Mouse (Mus musculus) spleen, adult 12 weeks (tissue): ENCODE results near the gene Josd2.

ENCODE experiments used
- DNase-seq: peaks from one replicate; pipeline ENCODE4 v3.0.0; 2022; ENCODE audit warnings: low spot score

Josd2 gene

GRCm38 (mm10) chr7:44472558-44472885 is 4.7 kb downstream of the Josd2 start:
- no peak for DNase-seq

- DNase-seq = no peak
Measured at GRCm38 (mm10) chr7:44472961-44473646, 5.3 kb downstream of the Josd2 start.

DNA sequence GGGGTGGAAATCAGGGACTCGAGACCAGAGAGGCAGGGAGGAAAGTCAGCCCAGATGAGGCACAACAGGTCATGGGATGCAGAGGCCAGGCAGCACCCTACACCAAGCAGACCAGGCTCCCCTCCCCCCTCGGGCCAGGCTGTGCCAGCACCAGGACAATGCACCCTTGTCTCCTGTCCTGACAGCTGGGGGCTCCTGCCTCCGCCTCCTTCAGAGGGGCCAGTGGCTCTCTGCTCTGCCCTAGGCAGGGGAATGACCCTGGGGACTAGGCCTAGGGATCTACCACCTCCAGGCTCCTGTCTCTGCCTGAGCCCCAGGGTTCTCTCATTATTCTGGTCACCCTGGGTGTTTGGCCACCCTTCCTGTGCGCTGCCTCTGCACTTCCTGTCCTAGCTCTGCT is 6.6 kb downstream of the Josd2 start:
- no peak for DNase-seq

DNA sequence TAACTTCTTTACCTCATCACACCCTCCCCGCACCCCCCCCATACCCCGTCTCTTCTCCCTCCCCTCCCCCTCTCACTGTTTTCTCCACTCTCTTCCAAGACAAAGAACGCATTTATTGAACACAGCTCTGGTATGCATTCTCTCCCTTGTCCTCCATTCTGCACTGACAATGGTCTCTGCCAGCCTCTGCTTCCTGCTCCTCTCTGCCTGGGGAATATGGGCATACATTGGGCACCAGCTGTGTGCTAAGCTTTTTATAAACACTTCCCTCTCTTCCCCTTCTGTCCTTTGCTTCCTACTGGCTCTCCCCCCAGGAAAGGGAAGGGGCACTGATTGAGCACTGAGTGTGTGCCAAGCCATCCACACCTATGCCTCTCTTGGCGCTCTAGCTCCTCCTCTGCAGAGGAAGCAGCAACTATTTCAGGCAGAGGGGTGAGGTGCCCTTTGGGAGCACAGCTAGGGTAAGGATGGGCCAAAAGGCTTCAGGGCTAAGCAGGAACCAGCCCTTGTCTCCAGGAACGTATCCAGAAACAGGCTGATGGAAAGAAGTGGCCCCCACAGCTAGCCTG is 7.3 kb downstream of the Josd2 start:
- no peak for DNase-seq

DNA sequence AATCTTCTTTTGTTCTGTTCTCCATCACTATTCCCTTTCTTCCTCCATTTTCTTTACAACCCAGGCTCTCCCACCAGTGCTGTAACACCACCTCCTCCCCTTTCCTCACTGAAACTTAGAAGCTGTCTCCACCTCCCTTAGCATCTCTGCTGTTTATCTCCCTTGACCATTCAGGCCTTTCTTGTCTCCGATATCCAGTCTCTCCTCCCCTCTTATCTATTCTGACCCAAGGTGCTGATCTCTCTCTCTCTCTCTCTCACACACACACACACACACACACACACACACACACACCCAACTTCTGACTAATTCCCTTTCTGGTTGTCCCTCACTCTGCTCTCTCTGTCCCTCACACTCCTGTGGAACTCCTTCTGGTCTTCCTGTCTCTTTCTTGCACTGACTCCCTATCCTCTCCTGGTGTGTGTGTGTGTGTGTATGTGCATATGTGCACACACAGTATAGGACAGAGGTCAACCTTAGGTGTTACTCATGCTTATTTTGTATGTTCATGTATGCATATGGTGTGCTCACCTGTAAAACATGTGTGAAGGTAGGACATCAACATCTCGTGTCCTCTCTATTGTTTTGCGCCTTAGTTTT is 15.2 kb downstream of the Josd2 start:
- no peak for DNase-seq

DNA sequence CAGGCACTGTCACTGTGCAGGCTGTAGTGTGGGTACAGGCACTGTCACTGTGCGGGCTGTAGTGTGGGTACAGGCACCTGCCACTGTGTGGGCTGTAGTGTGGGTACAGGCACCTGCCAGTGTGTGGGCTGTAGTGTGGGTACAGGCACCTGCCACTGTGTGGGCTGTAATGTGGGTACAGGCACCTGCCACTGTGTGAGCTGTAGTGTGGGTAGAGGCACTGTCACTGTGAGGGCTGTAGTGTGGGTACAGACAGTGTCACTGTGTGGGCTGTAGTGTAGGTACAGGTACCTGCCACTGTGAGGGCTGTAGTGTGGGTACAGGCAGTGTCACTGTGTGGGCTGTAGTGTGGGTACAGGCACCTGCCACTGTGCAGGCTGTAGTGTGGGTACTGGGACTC is 16.3 kb downstream of the Josd2 start:
- no peak for DNase-seq

DNA sequence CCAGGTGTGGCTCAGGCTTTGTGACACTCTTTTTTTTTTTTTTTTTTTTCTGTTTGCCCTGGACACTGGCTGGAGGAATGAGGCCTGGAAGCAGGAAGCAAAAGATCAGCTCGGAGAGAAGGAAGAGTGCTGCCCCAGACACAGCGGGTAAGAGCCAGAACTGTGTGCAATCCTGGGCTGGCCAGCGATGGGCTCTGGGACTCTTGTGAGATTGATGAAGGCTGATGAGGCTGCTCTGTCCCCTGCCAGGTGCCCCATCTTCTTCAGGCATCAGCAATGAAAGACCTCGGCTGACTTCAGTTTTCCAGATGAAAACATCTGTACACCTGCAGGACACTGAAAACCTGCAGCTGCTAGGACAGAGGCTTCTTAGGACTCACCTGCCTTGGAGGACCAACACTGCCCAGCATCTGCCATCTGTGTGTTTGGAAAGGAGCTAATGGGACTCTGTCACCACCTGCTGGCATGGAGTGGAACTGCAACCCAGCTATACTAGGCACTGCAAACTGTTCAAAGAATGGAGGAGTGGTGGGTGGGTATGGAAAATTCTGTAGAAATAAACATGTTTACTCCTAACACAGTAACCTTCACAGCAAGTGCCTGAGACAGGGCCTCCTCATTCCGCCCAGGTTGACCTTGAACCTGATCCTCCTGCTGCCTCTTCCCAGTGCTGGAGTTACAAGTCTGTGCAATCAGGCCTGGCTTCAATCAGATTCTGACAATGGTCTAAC is 17.2 kb downstream of the Josd2 start:
- peak; percentile 74 for DNase-seq

DNA sequence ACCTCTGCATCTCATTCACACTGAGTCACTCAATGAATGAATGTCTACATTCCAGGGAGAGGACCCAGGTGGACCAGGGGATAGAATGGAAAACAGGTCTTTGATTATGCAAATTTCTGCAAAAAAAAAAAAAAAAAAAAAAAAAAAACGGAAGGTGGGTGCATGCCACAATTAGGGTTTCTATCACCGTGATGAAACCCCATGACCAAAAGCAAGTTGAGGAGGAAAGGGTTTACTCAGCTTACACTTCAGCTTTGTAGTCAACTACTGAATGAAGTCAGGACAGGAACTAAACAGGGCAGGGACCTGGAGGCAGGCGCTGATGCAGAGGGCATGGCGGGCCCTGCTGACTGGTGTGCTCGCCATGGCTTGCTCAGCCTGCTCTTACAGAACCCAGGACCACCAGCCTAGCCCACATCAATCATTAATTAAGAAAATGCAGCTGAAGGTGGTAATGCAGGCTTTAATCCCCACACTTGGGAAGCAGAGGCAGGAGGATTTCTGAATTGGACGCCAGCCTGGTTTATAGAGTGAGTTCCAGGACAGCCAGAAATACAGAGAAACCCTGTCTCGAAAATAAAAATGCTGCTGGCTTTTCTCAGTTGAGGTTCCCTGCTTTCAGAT is 17.9 kb downstream of the Josd2 start:
- DNase-seq = no peak

- no peak for DNase-seq
Measured at GRCm38 (mm10) chr7:44486927-44487575, 19.3 kb downstream of the Josd2 start.

DNA sequence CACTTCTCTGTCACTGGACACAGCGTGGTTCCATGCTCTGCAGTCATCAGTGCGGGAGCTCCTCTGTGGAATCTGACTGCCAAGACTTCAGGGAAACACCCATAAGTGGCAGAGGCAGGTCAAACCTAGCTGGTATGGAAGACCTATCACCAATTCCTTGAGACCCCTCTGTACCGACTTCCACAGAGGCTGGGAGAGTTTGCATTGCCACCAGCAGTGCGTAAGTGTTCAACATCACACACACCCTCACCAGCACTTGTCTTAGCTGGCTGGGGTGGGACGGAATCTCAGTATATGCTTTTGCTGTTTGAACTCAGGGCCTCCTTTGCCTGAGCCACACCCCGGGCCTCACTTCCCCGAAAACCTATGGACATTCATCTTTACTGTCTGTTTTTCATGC is 20.2 kb downstream of the Josd2 start:
- no peak for DNase-seq

- no peak for DNase-seq
Measured at GRCm38 (mm10) chr7:44488545-44488944, 20.8 kb downstream of the Josd2 start.

DNA sequence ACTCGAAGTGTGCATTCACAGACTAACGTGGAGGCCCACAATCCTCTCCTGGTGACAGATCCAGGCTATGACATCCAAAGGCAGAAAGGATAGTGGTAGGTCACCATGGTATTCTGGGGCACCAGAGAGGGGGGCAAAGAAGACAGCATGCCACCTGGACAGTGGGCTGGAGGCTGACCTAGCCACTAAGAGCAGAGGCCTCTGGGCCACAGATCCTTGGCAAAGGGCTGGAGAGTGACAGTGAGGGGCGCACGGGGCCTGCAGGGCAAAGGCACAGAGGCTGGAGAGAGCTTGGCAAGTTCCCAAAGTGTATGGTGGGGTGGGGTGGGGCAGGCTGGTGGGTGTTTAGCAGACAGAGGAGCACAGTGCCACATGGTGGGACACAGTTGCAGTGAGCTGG is 22.5 kb downstream of the Josd2 start:
- DNase-seq = no peak

DNA sequence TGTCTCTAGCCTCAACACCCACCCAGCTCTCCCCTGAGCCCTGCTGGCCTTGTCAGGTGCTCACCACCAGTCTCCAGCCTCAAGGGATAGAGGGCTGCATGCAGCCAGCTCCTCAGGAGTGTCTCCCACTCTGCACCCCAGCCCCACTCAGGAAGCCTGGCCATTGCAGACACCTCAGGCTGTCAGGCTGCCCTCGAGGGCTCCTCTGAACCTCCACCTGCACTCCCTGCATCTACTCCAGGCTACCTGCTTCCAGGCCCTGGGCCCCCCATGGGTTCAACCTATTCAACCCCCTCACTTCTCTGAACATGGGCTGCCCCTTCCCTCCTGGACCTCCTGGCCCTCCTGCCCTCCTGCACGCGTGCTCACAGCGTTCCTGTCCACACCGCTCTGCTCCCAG is 23.6 kb downstream of the Josd2 start:
- DNase-seq = no peak

- no peak for DNase-seq
Measured at GRCm38 (mm10) chr7:44492166-44492826, 24.5 kb downstream of the Josd2 start.

GRCm38 (mm10) chr7:44494681-44495080 is 26.9 kb downstream of the Josd2 start:
- no peak for DNase-seq

DNA sequence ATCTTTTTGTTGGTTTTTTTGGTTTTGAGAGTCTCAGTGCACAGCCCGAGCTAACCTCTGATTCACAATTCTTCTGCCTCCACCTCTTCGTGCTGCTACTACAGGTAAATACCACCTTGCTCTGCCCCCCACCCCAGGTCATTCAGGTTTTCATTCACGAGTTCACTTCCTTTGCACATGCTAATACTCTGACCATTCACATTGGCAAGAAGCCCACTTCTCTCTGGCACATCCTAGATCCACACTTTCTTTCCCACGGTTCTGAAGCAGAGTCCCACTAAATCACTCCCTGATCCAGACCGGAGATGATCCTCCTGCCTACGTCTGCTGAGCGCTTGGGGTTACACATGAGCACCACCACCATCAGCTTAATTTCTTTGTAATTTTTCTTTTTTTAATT is 27.3 kb downstream of the Josd2 start:
- no peak for DNase-seq

DNA sequence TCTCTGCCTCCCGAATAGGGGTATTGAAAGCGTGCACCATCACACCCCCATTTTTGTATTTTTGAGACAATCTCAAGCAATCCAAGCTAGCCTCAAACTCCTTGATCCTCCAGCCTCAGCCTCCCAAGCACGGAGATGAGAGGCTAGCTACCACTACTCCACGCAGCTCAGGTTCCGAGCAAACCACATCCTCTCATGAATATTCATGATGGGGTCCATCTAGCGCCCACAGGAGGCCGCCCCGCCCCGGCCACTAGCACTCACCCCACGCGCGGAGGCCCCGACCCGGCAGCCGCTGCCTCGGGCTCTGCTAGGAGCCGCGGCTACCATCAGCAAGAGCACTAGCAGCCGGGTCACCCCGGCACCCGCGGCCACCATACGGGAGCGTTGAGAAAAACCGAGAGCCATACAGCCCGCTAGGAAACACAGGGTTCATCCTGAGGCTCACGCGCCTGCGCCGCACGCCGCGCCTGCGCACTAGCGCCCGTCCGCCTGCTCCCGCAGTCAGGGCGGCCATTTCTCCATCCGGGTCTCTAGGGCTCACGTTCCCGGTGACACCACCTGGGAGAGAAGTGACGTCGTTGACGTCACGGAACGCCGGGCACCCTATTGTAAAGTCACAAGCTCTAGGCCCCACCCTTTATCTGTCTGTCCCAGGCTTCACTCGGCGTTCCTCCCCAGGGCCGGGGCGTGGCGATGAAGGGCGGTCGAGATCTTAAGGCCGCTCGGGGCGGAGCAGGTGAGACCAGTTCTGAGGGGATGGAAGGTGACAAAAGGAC is 28.4 kb downstream of the Josd2 start, which contains the start of the genes Emc10 and Fam71e1:
Gene Emc10 (minus strand): TSS at position 538 of the 779 bp plus-strand sequence.
Gene Fam71e1 (plus strand): TSS at position 590 of the 779 bp plus-strand sequence.
- DNase-seq = peak; percentile 98

DNA sequence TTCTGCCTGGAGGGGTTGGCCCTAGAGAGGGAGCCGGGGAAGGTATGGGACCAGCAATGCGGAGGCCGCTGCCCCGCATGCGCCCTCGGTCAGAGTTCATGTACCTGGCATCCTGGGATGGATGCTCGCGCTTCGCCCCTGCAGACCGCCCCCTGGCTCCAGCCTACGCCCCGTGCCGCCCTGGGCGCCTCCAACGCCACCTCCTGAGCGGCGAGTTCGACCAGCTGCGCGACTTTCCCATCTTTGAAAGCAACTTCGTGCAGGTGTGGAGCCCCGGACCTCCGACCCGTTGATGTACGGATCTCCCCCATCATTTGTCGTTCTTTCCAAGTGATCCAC is 29.0 kb downstream of the Josd2 start:
- DNase-seq = no peak

- no peak for DNase-seq
Measured at GRCm38 (mm10) chr7:44497361-44498055, 29.7 kb downstream of the Josd2 start.

DNA sequence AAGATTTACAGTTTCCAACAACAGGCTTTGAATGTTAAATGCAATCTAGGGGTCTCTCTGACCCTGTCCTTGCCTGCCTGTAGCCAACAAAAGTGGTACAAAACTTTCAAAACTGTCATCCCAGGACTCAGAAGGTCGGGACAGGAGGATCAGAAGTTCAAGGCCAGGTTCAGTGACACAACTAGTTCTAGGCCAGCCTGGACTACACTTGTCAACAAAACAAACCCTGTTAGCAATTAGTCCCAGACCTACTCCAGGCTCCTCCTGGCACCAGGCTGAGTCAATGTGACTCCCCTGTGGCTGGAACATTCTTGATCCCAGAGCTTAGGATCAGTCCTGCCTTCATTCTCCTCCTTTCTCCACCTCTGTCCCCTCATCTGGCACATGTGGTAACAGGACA is 31.1 kb downstream of the Josd2 start:
- DNase-seq = no peak
